Mouse (Mus musculus) layer of hippocampus, adult 6 months (tissue): Measurements from ENCODE around the gene Endou. TPM values are rescaled to one million over a fixed set of nuclear protein-coding genes. Genes with fewer than 3 reads are reported as not detected.

ENCODE experiments used
- long read RNA-seq, 2 experiments: library from polyadenylated mRNA; unstranded; transcript quantifications; one replicate each; pipeline ENCODE4 v2.0.0; 2019 to 2020
- polyA plus RNA-seq: library from polyadenylated mRNA; unstranded; fragments of <200 nt; fragmentation: Nextera tagmentation; gene quantifications from 2 replicates; pipeline ENCODE4 v1.2.3, GENCODE M21; 2021

Gene Endou
- polyA plus RNA-seq = 0.69 and 1.6 TPM in 2 replicates
- long read RNA-seq, experiment 1, partial matches to known transcripts = 1 of 6 reads
- long read RNA-seq, experiment 1, other reads (novel, unspliced or antisense) = 3 of 6 reads
- long read RNA-seq, experiment 2, partial matches to known transcripts = 0 of 3 reads
- long read RNA-seq, experiment 2, other reads (novel, unspliced or antisense) = 2 of 3 reads

GRCm38 (mm10) chr15:97731111-97731510 is at the start of gene Endou:
Gene Endou (minus strand): TSS chr15:97731339.

GRCm38 (mm10) chr15:97778311-97779098 is 47.4 kb upstream of the Endou start, which contains the start of gene Slc48a1:
Gene Slc48a1 (plus strand): TSS chr15:97778520.

GRCm38 (mm10) chr15:97767280-97768186 is 36.4 kb upstream of the Endou start, which contains the start of gene Rapgef3:
Gene Rapgef3 (minus strand): TSS chr15:97767972.

GRCm38 (mm10) chr15:97705211-97706050 is 25.7 kb downstream of the Endou start, which contains the start of gene Rpap3:
Gene Rpap3 (minus strand): TSS chr15:97705825.

Other genes starting within 250 kb of the Endou start
- 27.4 and 28.2 TPM in 2 replicates for gene Rpap3, start 25.5 kb downstream of the Endou start, polyA plus RNA-seq
- gene Rapgef3, start 36.6 kb upstream of the Endou start, polyA plus RNA-seq = 8.4 and 10.5 TPM in 2 replicates
- 256 and 265 TPM in 2 replicates for gene Slc48a1, start 47.2 kb upstream of the Endou start, polyA plus RNA-seq
- 1.3 and 1.6 TPM in 2 replicates for gene Hdac7, start 113.2 kb upstream of the Endou start, polyA plus RNA-seq
- gene Vdr, start 179.3 kb upstream of the Endou start, polyA plus RNA-seq = 0.05 and 0.06 TPM in 2 replicates
- gene Tmem106c, start 232.9 kb upstream of the Endou start, polyA plus RNA-seq = 55.4 and 62.2 TPM in 2 replicates